Mouse (Mus musculus) cerebellum, adult 2 months (tissue): ENCODE measurements around the gene Srgap3. TPM values are rescaled to one million over a fixed set of nuclear protein-coding genes. Genes with fewer than 3 reads are reported as not detected.
A peak's percentile ranks its signal among the peaks of the same experiment; 100 is the strongest.

ENCODE experiments used
- DNase-seq, 2 experiments: peaks; one replicate each; pipeline ENCODE4 v3.0.0; 2021
- H3K27ac ChIP-seq: fragments of 200-500 bp; 2 replicates; pipeline ENCODE4 v1.5.1; 2012; ENCODE audit warnings: low read length, control low read depth, inconsistent platforms; ENCODE audit not compliant: insufficient read depth
- H3K27me3 ChIP-seq: fragments of 200-500 bp; 2 replicates; pipeline ENCODE4 v1.6.1; 2012; ENCODE audit warnings: inconsistent platforms, mild to moderate bottlenecking, low read length, moderate library complexity; ENCODE audit not compliant: control insufficient read depth, insufficient read depth
- H3K4me1 ChIP-seq: fragments of 200-500 bp; 2 replicates; pipeline ENCODE4 v1.6.1; 2011; ENCODE audit warnings: low read length; ENCODE audit not compliant: control insufficient read depth, insufficient read depth
- H3K4me3 ChIP-seq: fragments of 200-500 bp; replicated peaks from 2 replicates; pipeline ENCODE3; 2011; ENCODE audit warnings: mild to moderate bottlenecking, low read depth, low read length, control low read depth; ENCODE audit not compliant: insufficient read depth
- CTCF ChIP-seq: fragments of 200-500 bp; IDR thresholded peaks from 2 replicates; pipeline ENCODE4 v1.5.1; 2011; ENCODE audit warnings: low read depth, mild to moderate bottlenecking, control low read depth, low read length, moderate library complexity, borderline replicate concordance; ENCODE audit not compliant: insufficient read depth
- POLR2A ChIP-seq: fragments of 200-500 bp; IDR thresholded peaks from 2 replicates; pipeline ENCODE4 v1.6.1; 2011; ENCODE audit warnings: low read length, control low read depth, borderline replicate concordance; ENCODE audit not compliant: insufficient read depth
- WGBS: fragments of 180-500 bp; shearing (Covaris S2); methylation state at CpG from one replicate; pipeline ENCODE4 v1.1.7; 2018; 5-methylcytosine and 5-hydroxymethylcytosine counted together
- polyA plus RNA-seq: library from polyadenylated mRNA; depleted of rRNA; stranded (reverse); fragments of >200 nt; gene quantifications from 2 replicates; pipeline ENCODE4 v1.2.3, GENCODE M21; 2012

Gene Srgap3
- polyA plus RNA-seq, 1 experiment = 99.2 TPM

DNA sequence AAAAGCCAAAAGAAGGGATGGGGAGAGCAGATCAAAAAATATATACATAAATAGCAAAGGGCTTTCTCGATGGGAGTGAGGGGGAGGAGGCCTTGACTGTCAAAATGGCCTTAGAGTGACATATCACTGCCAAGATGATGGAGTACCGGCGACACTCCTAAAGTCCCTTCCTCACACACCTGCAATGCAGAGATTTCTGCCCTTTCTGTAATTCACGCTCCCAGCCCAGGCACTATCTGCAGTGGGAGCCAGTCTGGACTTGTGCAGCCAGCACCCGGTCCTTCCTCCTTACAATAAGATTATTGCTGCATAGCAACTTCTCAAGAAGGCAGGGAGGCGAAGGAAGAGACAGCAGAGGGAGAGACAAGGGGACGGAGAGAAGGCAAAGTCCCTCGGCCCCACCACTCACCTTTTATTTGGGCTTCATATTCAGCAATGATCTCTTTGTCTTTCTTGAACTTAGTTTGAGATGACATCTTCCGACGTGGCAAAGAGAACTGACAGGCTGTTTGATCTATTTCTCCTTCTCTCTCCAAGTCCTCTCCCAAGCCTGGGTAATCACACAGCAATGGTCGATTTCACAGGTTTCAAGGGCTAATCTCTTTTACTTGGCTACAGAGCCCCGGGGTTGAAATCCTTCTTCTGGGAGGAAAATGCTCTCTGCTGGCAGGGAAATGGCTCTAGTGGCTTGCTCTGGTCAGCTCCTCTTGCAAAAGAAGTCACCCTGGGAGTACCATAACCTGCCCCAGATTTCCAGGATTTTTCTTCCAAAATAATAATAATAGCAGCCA lies 850 bp downstream of the Srgap3 start:
- Histone ChIP-seq H3K27ac (peak overlapping the region; percentile 75), H3K4me1 (peaks cover 15% of the 10 kb centered on the region), H3K27me3 (no peaks in the 10 kb centered on the region), H3K4me3 (peak overlapping the region; percentile 70)
- WGBS = 1% methylated on average over 12 of the region's 12 CpGs
- DNase-seq = peak; percentile 69 to 70
- no peak for TF ChIP-seq CTCF
- no peak; the same call in 1 of the 2 replicates for TF ChIP-seq POLR2A

GRCm38 (mm10) chr6:112945181-112945751 lies 1.8 kb downstream of the Srgap3 start:
- H3K27me3 ChIP-seq = no peaks in the 10 kb centered on the region
- H3K4me3 ChIP-seq = peak overlapping the region; percentile 70
- DNase-seq = peak; percentile 74 to 76
- TF ChIP-seq CTCF = no peak
- TF ChIP-seq POLR2A = no peak; the same call in 1 of the 2 replicates
- peak overlapping the region; percentile 88 for H3K27ac ChIP-seq
- H3K4me1 ChIP-seq = peaks cover 24% of the 10 kb centered on the region
- 2% methylated on average over 14 of the region's 14 CpGs for WGBS

DNA sequence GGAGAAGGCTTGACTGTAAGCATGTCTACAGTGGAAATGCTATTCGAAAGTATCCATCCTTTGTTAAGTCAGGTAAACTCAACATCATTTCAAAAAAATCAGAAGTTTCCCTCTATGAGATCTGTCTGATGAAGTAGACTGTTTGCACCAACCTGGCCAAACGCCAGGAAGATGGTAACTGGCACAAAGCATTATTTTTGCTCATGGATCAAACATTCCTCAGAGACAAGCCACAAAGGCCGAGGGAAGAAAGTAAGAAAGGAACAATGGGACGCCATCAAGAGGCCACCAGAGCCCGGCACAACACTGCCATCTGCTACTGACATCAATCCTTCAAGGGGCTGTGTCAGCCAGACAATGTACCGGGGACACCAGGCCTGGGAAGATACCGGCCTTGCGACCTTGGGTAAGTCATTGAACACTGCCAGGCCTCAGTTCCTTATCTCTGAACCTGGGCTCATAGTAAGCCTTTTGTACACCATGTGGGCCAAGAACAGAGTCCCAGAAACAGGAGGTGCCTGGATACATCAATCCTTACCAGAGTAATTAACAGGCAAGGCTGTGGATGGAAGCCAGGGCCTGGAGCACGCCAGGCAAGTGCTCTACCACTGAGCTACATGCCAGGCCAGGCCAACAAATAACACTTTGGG lies 3.3 kb downstream of the Srgap3 start:
- WGBS = 11% methylated on average over 9 of the region's 9 CpGs
- Histone ChIP-seq H3K4me3 (peak overlapping the region; percentile 46), H3K4me1 (peaks cover 31% of the 10 kb centered on the region), H3K27me3 (no peaks in the 10 kb centered on the region), H3K27ac (peak overlapping the region; percentile 29; the same call in 1 of the 2 replicates)
- no peak for TF ChIP-seq CTCF
- peak; percentile 78 to 86 for DNase-seq

DNA sequence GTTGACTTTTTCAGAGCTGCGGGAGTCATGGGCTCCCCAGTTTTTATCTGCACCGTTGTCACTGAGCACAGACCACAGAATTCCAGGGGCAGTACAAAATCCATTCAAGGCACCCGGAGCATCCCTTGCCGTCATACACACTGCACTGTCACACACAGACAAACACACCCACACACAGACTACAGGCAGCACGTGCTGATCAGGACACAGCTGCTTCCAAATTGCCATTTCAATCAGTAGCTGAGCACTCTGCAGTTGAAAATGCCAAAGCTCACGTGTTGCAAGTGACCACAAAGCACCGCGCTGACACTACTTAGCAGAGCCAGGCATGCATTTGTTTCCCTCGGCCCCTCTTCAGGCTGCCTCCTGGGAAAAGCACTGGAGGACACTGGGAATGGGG lies 7.8 kb downstream of the Srgap3 start:
- Histone ChIP-seq H3K27me3 (no peaks in the 10 kb centered on the region), H3K4me1 (peaks cover 42% of the 10 kb centered on the region), H3K4me3 (peak overlapping the region; percentile 26), H3K27ac (no peak overlapping the region)
- TF ChIP-seq CTCF (no peak), POLR2A (no peak)
- DNase-seq = no peak
- WGBS = 43% methylated on average over 9 of the region's 9 CpGs

DNA sequence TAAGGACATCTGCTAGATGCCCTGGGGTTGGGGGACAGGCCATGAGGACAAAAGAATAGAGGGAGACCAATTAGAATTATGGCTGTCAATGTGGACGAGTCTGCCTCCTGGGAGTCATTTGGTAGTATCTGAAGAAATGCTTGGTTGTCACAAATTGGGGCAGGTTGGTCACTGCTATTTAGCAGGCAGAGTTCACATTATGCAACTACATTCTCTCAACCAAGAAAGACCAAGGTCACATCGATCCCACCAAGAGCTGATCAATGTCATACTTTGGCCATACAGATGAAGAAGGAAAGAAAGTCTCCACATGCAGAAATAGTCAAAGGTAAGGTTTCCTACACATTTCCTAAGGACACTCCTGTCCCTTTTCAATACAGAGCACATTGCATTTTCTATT lies 9.3 kb downstream of the Srgap3 start:
- Histone ChIP-seq H3K4me1 (peaks cover 42% of the 10 kb centered on the region), H3K27me3 (no peaks in the 10 kb centered on the region), H3K4me3 (no peak overlapping the region), H3K27ac (no peak overlapping the region)
- DNase-seq = no peak
- TF ChIP-seq POLR2A (no peak), CTCF (no peak)
- whole genome bisulfite sequencing = 67% methylated on average over 2 of the region's 2 CpGs

DNA sequence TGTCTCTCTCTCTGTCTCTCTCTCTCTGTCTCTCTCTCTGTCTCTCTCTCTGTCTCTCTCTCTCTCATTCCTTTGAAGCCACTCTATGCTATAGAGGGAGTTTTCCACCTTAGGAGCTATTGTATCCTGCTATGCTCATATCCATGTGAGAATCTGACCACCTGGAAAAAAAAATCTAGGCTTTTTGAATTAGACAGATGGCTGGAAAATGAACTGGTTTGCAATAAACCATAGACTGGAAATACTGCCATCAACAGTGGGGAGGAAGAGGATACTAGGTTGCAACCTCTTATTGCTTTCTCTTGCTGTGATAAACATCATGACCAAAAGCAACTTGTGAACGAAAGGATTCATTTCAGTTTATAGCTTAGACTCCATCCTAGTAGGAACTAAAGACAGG lies 12.6 kb downstream of the Srgap3 start:
- Histone ChIP-seq H3K27me3 (no peaks in the 10 kb centered on the region), H3K27ac (peak overlapping the region; percentile 10; the same call in 1 of the 2 replicates), H3K4me3 (no peak overlapping the region), H3K4me1 (peaks cover 41% of the 10 kb centered on the region)
- TF ChIP-seq POLR2A (no peak), CTCF (no peak)
- 5% methylated on average over 1 of the region's 1 CpGs for WGBS
- DNase-seq = peak in 1 of 2 experiments; percentile 65

DNA sequence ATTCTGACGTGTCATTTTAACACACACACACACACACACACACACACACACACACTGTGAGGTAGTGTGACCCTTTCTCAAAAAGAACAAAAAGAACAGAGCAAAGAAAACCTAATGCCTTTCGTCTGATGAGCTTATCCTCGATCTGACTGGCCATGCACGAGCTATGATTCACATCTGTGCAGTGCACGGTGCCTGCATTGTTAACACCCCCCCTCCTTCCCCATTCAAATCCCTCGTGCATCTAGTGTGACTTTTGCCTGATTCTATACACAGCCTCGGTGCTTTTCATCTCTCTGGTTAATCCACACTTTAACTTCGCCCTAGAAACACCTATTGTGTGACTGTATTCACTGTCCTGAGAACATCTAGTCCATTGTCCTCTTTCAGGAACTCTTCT lies 14.5 kb downstream of the Srgap3 start:
- Histone ChIP-seq H3K27ac (no peak overlapping the region), H3K4me3 (no peak overlapping the region), H3K4me1 (peaks cover 49% of the 10 kb centered on the region), H3K27me3 (no peaks in the 10 kb centered on the region)
- TF ChIP-seq CTCF (no peak), POLR2A (no peak)
- no peak for DNase-seq
- WGBS = 25% methylated on average over 8 of the region's 8 CpGs

DNA sequence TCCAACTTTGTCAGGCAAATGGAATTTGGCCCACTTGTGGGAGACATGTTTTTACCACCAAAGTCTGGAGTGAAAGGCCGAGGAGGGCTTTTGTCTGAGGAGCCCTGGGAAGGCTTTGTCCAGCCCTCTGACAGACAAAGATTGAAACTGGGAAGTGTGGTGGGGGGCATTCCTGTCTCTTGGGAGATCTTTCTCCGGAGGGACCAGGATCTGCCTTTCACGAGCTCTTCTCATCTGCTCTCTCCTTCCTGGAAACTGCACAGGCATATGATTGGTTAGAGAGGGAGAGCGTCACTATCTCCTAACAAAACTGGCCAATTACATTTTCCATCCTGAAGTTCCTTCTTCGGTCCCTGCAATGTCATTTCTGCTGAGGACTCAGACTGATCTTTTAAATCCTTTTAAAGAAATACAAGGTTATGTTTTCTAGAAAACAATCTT lies 17.0 kb downstream of the Srgap3 start:
- 39% methylated on average over 5 of the region's 5 CpGs for WGBS
- peak in 1 of 2 experiments; percentile 37 for DNase-seq
- H3K4me3 ChIP-seq = no peak overlapping the region
- no peak overlapping the region for H3K27ac ChIP-seq
- H3K27me3 ChIP-seq = no peaks in the 10 kb centered on the region
- peaks cover 60% of the 10 kb centered on the region for H3K4me1 ChIP-seq
- TF ChIP-seq POLR2A (no peak), CTCF (no peak)
